Mouse (Mus musculus): ENCODE results near the gene Crygb.

- no peak for TF ChIP-seq POLR2A (IDR thresholded peaks at IDR 0.05; ENCODE audit: borderline replicate concordance, low read depth, low read length)
- no peak for TF ChIP-seq CTCF (IDR thresholded peaks at IDR 0.05; ENCODE audit: low read depth, low read length)
Measured at GRCm38 (mm10) chr1:65109756-65110435, 27.8 kb upstream of the Crygb start.

All from bone marrow macrophage, adult 2 months (primary cell).